Mouse (Mus musculus) spleen, postnatal 14 days (tissue): ENCODE measurements around the gene Srsf10.

ENCODE experiments used
- DNase-seq, 2 experiments: peaks; one replicate each; pipeline ENCODE4 v3.0.0; 2021 to 2022; ENCODE audit warnings: low spot score in 2 of 2

Gene Srsf10

GRCm38 (mm10) chr4:135918635-135919279, 63.2 kb downstream of the Srsf10 start:
- DNase-seq: no peak

- DNase-seq: no peak
Observed at GRCm38 (mm10) chr4:135919280-135919639, 63.7 kb downstream of the Srsf10 start.
